Mouse (Mus musculus) kidney, adult 2 months (tissue): ENCODE measurements around the gene Ly6g6e.

Experiments used
- CTCF ChIP-seq: fragments of 200-500 bp; conservative IDR thresholded peaks from 2 replicates; pipeline ENCODE4 v1.5.1; 2011; ENCODE audit warnings: low read depth, mild to moderate bottlenecking, control low read depth, low read length, moderate library complexity, mixed read lengths; ENCODE audit not compliant: insufficient read depth, insufficient read length
- POLR2A ChIP-seq: fragments of 200-500 bp; IDR thresholded peaks from one replicate; pipeline ENCODE4 v1.6.1; 2011; ENCODE audit warnings: low read depth, low read length, control low read depth

DNA sequence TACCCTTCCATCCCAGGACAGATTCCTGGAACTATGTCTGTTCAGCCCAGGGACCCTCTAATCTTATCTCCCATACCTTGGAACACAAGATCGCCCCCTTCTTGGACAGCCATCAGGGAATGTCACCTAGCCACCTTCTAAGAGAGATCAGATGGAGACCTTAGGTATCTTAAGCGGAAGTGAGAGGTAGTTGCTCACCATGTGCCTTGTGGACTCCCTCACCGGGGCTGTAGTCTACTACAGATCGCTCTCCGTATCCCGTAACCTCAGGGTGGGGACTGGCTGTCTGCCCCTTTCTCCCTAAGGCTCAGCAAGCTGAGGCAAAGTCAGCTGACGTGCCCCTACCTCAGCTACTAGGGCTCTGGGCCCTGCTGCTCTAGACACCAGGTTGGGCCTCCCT lies 27.4 kb downstream of the Ly6g6e start:
- TF ChIP-seq POLR2A (no peak), CTCF (no peak)
